Mouse (Mus musculus): ENCODE measurements around the gene Cryba1. TPM values are rescaled to one million over a fixed set of nuclear protein-coding genes. Genes with fewer than 3 reads are reported as not detected.
"Not testable (repeated sequence)": the region's sequence is repeated elsewhere in the genome, so short reads cannot be mapped to it uniquely, and the experiment has no call there.

Gene Cryba1
- polyA plus RNA-seq, 1 experiment from 2014 or later, result 1.2 TPM

- Histone ChIP-seq H3K27ac (no peak overlapping the region), H3K27me3 (no peaks in the 10 kb centered on the region), H3K4me2 (replicated peaks) (no peak overlapping the region), H3K36me3 (no peaks in the 10 kb centered on the region), H3K9ac (replicated peaks) (no peak overlapping the region), H3K9me3 (no peaks in the 10 kb centered on the region), H3K4me3 (replicated peaks) (no peak overlapping the region), H3K4me1 (replicated peaks) (peaks cover 4% of the 10 kb centered on the region; the same call in 1 of the 2 replicates)
- WGBS, result 82% methylated on average over 3 of the region's 3 CpGs
- ATAC-seq, result no peak
Measured at GRCm38 (mm10) chr11:77753469-77753868, 28.4 kb upstream of the Cryba1 start.

DNA sequence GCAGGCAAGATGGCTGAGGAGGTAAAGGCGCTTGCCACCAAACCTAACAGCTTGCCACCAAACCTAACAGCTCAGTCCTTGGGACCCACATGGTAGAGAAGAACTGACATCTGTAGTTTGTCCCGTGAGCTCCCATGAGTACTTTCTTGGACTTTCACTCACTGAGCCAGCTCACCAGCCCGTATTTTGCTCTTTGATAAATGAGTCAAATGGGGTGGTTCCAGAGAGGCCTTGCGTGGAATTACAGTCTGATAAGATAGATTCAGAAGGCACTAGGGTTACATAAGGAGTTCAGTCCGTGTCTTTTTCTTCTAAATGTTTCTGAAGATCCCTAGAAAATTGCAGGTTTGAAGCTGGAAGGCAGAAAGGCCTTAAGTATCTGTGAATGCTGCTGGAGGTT lies 27.4 kb upstream of the Cryba1 start:
- Histone ChIP-seq H3K36me3 (no peaks in the 10 kb centered on the region), H3K4me1 (replicated peaks) (no peaks in the 10 kb centered on the region), H3K4me2 (replicated peaks) (no peak overlapping the region), H3K9ac (replicated peaks) (no peak overlapping the region), H3K9me3 (no peaks in the 10 kb centered on the region), H3K4me3 (replicated peaks) (no peak overlapping the region), H3K27me3 (no peaks in the 10 kb centered on the region), H3K27ac (no peak overlapping the region)
- ATAC-seq, result no peak
- 83% methylated on average over 5 of the region's 5 CpGs for WGBS

DNA sequence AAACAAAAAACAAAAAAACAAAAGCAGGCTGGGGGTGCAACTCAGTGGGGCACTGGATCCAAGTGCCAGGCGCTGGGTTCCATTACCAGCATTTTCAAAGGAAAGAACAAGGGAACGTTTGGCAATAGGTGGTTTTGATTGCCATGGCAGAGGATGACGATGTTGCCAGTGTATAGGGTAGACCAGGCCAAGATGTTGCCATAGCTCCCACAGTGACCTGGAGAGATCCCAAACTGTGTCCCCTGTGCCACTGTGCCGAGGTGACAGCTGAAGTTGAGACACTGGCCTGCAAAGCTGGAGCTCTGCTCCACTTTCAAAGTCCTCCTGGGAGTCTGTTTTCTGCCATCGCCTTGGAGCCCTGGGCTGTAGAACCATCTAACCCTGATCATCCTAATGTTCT lies 23.9 kb upstream of the Cryba1 start:
- 89% methylated on average over 5 of the region's 5 CpGs for WGBS
- Histone ChIP-seq H3K9ac (replicated peaks) (no peak overlapping the region), H3K4me1 (replicated peaks) (no peaks in the 10 kb centered on the region), H3K4me3 (replicated peaks) (no peak overlapping the region), H3K9me3 (no peaks in the 10 kb centered on the region), H3K4me2 (replicated peaks) (no peak overlapping the region), H3K36me3 (no peaks in the 10 kb centered on the region), H3K27ac (no peak overlapping the region), H3K27me3 (no peaks in the 10 kb centered on the region)
- no peak for ATAC-seq

DNA sequence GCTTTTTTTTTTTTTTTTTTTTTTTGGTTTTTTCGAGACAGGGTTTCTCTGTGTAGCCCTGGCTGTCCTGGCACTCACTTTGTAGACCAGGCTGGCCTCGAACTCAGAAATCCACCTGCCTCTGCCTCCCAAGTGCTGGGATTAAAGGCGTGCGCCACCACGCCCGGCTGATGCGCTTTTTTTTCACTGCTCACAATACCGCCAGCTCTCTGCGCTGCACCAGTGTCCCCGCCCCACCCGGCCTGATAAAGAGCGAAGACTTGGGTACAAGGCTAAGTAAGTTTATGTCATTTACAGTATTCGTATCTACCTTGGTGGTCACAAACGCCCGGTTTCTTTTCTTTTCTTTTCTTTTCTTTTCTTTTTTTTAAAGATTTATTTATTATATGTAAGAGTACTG lies 22.0 kb upstream of the Cryba1 start:
- ATAC-seq; H3K4me3 ChIP-seq (replicated peaks): not testable (repeated sequence)
- WGBS, result 94% methylated on average over 14 of the region's 15 CpGs

DNA sequence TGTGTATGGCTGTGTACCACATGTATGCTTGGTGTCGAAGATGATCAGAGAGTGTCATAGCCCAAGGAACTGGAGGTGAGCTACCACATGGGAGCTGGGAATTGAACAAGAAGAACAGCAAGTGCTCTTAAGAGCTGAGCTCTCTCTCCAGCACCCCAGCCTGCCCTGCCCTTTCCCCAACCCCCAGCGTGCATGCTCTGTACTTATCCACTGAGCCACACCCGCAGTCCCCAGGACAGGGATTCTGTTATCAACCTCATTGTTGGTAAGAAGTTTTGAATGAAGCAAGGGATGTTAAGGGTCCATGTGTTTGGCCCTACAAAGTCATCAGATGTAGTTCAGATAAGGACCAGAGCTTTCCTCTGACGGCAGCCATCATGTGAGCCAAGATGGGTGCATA lies 21.6 kb upstream of the Cryba1 start:
- no peaks in the 10 kb centered on the region for H3K27me3 ChIP-seq
- H3K4me2 ChIP-seq (replicated peaks), result no peak overlapping the region
- no peaks in the 10 kb centered on the region for H3K4me1 ChIP-seq (replicated peaks)
- H3K4me3 ChIP-seq (replicated peaks), result no peak overlapping the region
- no peak overlapping the region for H3K9ac ChIP-seq (replicated peaks)
- no peaks in the 10 kb centered on the region for H3K9me3 ChIP-seq
- WGBS, result 92% methylated on average over 4 of the region's 4 CpGs
- no peak for ATAC-seq
- no peaks in the 10 kb centered on the region for H3K36me3 ChIP-seq
- H3K27ac ChIP-seq, result no peak overlapping the region

More for the DNA sequence above, 22.0 kb upstream of the Cryba1 start:
- H3K27me3 ChIP-seq; H3K9me3 ChIP-seq; H3K4me2 ChIP-seq (replicated peaks); H3K9ac ChIP-seq (replicated peaks); H3K27ac ChIP-seq; H3K36me3 ChIP-seq; H3K4me1 ChIP-seq (replicated peaks): not testable (repeated sequence)

- Histone ChIP-seq H3K27ac (no peak overlapping the region), H3K9ac (replicated peaks) (no peak overlapping the region), H3K9me3 (no peaks in the 10 kb centered on the region), H3K4me2 (replicated peaks) (no peak overlapping the region), H3K27me3 (no peaks in the 10 kb centered on the region), H3K4me3 (replicated peaks) (no peak overlapping the region), H3K4me1 (replicated peaks) (no peaks in the 10 kb centered on the region), H3K36me3 (no peaks in the 10 kb centered on the region)
- no peak for ATAC-seq
- 39% methylated on average over 6 of the region's 6 CpGs for WGBS
Measured at GRCm38 (mm10) chr11:77743966-77744365, 18.9 kb upstream of the Cryba1 start.

- no peak overlapping the region for H3K4me2 ChIP-seq (replicated peaks)
- no peak overlapping the region for H3K4me3 ChIP-seq (replicated peaks)
- WGBS, result 53% methylated on average over 7 of the region's 7 CpGs
- no peak overlapping the region for H3K27ac ChIP-seq
- no peak overlapping the region for H3K9ac ChIP-seq (replicated peaks)
- no peaks in the 10 kb centered on the region for H3K9me3 ChIP-seq
- H3K4me1 ChIP-seq (replicated peaks), result no peaks in the 10 kb centered on the region
- no peak for ATAC-seq
- H3K27me3 ChIP-seq, result no peaks in the 10 kb centered on the region
- H3K36me3 ChIP-seq, result no peaks in the 10 kb centered on the region
Measured at GRCm38 (mm10) chr11:77738555-77738954, 13.5 kb upstream of the Cryba1 start.

GRCm38 (mm10) chr11:77737289-77737688 lies 12.2 kb upstream of the Cryba1 start:
- WGBS, result under 1% methylated on average over 6 of the region's 6 CpGs
- H3K4me1 ChIP-seq (replicated peaks), result no peaks in the 10 kb centered on the region
- H3K36me3 ChIP-seq, result no peaks in the 10 kb centered on the region
- H3K9me3 ChIP-seq, result no peaks in the 10 kb centered on the region
- H3K9ac ChIP-seq (replicated peaks), result no peak overlapping the region
- no peak for ATAC-seq
- no peak overlapping the region for H3K4me2 ChIP-seq (replicated peaks)
- no peak overlapping the region for H3K4me3 ChIP-seq (replicated peaks)
- no peak overlapping the region; the same call in 1 of the 2 replicates for H3K27ac ChIP-seq
- no peaks in the 10 kb centered on the region for H3K27me3 ChIP-seq

DNA sequence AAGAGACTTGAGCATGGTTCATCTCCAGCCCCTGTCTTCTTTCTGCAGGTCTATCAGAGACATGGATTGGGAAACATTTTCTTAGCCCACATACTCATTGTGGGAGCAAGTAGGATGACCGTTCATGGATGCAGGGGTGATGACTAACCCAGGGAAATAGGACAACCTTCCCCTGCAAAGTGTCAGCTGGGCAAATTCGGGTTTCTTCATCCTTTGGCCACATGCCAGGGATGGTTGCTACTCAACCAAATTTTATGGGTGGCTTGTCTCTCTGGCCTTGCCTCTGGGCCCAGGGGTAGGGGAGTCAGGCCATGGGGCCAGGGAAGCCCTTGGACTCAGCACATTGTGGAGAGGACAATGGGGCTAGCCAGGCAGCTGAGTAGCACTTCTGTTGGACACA lies 3.5 kb upstream of the Cryba1 start:
- no peaks in the 10 kb centered on the region for H3K27me3 ChIP-seq
- H3K27ac ChIP-seq, result no peak overlapping the region
- no peaks in the 10 kb centered on the region for H3K9me3 ChIP-seq
- WGBS, result 56% methylated on average over 2 of the region's 2 CpGs
- no peak overlapping the region for H3K4me3 ChIP-seq (replicated peaks)
- peaks cover 11% of the 10 kb centered on the region for H3K4me1 ChIP-seq (replicated peaks)
- H3K36me3 ChIP-seq, result no peaks in the 10 kb centered on the region
- no peak overlapping the region for H3K4me2 ChIP-seq (replicated peaks)
- H3K9ac ChIP-seq (replicated peaks), result no peak overlapping the region; the same call in 1 of the 2 replicates
- ATAC-seq, result no peak

DNA sequence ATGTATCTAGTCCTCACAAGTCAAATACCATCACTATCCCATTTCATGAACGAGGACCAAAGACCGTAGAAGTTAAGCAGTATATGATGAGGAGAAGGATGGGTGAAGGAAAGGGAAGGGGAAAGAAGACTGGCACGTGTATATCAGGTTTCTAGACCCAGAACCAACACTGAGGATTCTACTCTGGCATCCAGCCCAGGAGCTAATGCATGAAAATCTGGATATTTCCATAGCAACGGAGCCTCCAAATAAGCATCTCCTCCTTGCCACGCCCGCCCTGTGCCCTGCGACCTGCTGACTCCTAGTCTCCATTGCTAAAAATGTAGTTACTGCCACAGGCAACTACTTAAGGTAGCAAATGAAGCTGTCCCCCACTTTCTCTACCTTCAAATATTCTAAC lies 317 bp downstream of the Cryba1 start:
- Histone ChIP-seq H3K9ac (replicated peaks) (no peak overlapping the region), H3K4me2 (replicated peaks) (no peak overlapping the region), H3K27me3 (no peaks in the 10 kb centered on the region), H3K4me3 (replicated peaks) (no peak overlapping the region), H3K36me3 (no peaks in the 10 kb centered on the region), H3K4me1 (replicated peaks) (peaks cover 11% of the 10 kb centered on the region), H3K9me3 (no peaks in the 10 kb centered on the region), H3K27ac (no peak overlapping the region)
- no peak for ATAC-seq
- WGBS, result 74% methylated on average over 7 of the region's 7 CpGs

DNA sequence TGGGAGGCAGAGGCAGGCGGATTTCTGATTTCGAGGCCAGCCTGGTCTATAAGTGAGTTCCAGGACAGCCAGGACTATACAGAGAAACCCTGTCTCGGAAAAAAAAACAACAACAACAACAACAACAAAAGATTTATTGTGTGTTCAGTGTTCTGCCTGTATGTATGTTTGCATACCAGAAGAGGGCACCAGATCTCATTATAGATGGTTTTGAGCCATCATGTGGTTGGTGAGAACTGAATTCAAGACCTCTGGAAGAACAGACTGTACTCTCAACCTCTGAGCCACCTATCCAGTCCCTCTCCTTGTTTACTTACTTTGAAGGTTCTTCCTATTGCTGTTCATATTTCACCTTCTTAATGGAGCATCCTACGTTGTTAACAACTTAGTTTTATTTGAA lies 3.7 kb downstream of the Cryba1 start:
- no peaks in the 10 kb centered on the region for H3K9me3 ChIP-seq
- H3K4me3 ChIP-seq (replicated peaks), result no peak overlapping the region
- no peak overlapping the region for H3K27ac ChIP-seq
- H3K9ac ChIP-seq (replicated peaks), result no peak overlapping the region
- H3K27me3 ChIP-seq, result no peaks in the 10 kb centered on the region
- no peaks in the 10 kb centered on the region for H3K36me3 ChIP-seq
- peaks cover 6% of the 10 kb centered on the region for H3K4me1 ChIP-seq (replicated peaks)
- H3K4me2 ChIP-seq (replicated peaks), result no peak overlapping the region
- 90% methylated on average over 4 of the region's 4 CpGs for WGBS
- ATAC-seq, result no peak

GRCm38 (mm10) chr11:77719055-77719454 lies 6.0 kb downstream of the Cryba1 start:
- Histone ChIP-seq H3K36me3 (no peaks in the 10 kb centered on the region), H3K4me2 (replicated peaks) (no peak overlapping the region), H3K4me1 (replicated peaks) (no peaks in the 10 kb centered on the region), H3K27ac (no peak overlapping the region), H3K9ac (replicated peaks) (no peak overlapping the region), H3K9me3 (no peaks in the 10 kb centered on the region), H3K27me3 (no peaks in the 10 kb centered on the region), H3K4me3 (replicated peaks) (no peak overlapping the region)
- 96% methylated on average over 2 of the region's 2 CpGs for WGBS
- no peak for ATAC-seq

GRCm38 (mm10) chr11:77713736-77714135 lies 11.3 kb downstream of the Cryba1 start:
- Histone ChIP-seq H3K9ac (replicated peaks) (no peak overlapping the region), H3K36me3 (0 out of 2 replicates have a peak, but pooled peaks cover 4% of the 10 kb centered on the region), H3K27ac (no peak overlapping the region), H3K4me3 (replicated peaks) (no peak overlapping the region), H3K4me2 (replicated peaks) (no peak overlapping the region), H3K27me3 (no peaks in the 10 kb centered on the region), H3K9me3 (no peaks in the 10 kb centered on the region), H3K4me1 (replicated peaks) (no peaks in the 10 kb centered on the region)
- WGBS, result 96% methylated on average over 3 of the region's 3 CpGs
- ATAC-seq, result no peak

Measured in midbrain, embryonic 13.5 days (tissue).